Mouse (Mus musculus): ENCODE data around the gene Rps25.

- TF ChIP-seq CTCF (IDR thresholded peaks at IDR 0.05; ENCODE audit: insufficient read depth, low read length) (peak; percentile 35; the same call in 1 of the 2 replicates), POLR2A (IDR thresholded peaks at IDR 0.05; ENCODE audit: borderline replicate concordance, extremely low read depth, low read depth, low read length) (no peak)
Observed at GRCm38 (mm10) chr9:44364480-44364879, 42.5 kb upstream of the Rps25 start.
